Mouse (Mus musculus): ENCODE results near the gene Vps52.
"Not testable (repeated sequence)": the region's sequence is repeated elsewhere in the genome, so short reads cannot be mapped to it uniquely, and the experiment has no call there.

The Vps52 gene

DNA sequence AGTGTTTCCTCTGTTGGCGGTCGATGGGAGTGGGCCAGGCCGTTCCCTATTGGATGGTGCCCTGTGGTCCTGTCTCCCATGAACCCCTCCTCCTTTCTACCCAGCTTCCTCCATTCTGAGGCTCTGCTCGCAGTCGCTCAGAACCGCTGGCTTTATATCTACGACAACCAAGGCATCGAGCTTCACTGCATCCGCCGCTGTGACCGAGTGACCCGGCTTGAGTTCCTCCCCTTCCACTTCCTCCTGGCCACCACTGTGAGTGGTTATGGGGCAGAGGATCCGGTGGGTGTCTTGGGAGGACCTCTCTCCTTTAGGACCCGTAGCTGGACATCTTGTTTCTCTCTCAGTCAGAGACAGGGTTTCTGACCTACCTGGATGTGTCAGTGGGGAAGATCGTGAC lies 12.2 kb upstream of the Vps52 start:
- DNase-seq (ENCODE audit: low spot score), result no peak

- DNase-seq (ENCODE audit: low spot score), result no peak
Observed at GRCm38 (mm10) chr17:33947430-33948089, 8.1 kb upstream of the Vps52 start.

- DNase-seq (ENCODE audit: low spot score), result no peak
Observed at GRCm38 (mm10) chr17:33948090-33948904, 7.3 kb upstream of the Vps52 start.

DNA sequence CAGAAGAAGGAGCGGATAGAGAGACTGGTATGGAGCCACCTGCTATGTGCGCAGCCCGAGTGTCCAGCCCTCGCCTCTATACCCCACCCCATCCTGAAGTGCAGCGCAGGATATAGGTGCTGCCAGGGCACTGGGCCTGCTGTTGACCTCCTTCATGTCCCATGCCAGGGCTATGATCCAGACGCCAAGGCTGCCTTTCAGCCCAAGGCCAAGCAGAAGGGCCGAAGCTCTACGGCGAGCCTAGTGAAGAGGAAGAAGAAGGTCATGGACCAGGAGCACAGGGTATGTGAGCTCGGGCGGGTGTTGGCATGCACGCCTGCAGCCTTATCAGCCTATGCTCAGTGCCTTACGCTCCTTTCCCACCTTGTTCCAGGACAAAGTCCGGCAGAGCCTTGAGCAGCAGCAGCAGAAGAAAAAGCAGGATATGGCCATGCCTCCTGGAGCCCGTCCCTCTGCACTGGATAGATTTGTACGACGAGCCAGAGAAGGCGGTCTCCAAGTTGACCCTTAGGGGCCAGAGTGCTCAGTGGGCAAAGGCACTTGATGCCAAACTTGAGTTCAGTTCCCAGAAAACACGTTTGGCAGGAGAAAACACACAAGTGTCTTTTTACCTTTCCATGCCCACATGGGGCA lies 6.6 kb upstream of the Vps52 start:
- no peak for DNase-seq (ENCODE audit: low spot score)

DNA sequence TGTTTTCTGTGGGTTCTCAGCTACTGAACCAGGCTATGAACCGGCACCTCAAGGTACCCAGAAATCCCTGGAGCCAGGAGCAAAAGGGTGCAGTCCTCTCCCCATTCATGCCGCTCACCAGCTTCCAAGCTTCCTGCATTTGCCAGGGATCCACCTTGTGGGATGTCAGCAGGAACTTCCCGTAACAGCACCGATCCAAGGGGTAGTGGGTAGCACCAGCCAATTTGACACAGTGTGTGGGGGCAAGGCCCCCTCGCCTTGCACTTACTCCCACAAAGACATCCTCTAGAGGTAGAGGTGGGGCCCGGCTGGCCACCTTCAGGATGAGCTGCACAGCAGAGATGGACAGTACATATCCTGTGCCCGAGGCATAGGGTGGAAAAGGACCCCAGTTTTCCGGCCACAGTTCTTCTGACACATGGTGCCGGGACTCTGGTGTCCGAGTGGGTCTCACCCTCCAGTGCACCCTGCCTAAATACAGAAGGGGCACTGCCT lies 5.4 kb upstream of the Vps52 start:
- DNase-seq (ENCODE audit: low spot score), result no peak

GRCm38 (mm10) chr17:33951021-33951946 lies 4.3 kb upstream of the Vps52 start, which contains the start of gene B3galt4:
Gene B3galt4 (minus strand): TSS chr17:33951488.
- peak; percentile 93 for DNase-seq (ENCODE audit: low spot score)

GRCm38 (mm10) chr17:33952015-33952414 lies 3.6 kb upstream of the Vps52 start:
- DNase-seq (ENCODE audit: low spot score), result not testable (repeated sequence)

DNA sequence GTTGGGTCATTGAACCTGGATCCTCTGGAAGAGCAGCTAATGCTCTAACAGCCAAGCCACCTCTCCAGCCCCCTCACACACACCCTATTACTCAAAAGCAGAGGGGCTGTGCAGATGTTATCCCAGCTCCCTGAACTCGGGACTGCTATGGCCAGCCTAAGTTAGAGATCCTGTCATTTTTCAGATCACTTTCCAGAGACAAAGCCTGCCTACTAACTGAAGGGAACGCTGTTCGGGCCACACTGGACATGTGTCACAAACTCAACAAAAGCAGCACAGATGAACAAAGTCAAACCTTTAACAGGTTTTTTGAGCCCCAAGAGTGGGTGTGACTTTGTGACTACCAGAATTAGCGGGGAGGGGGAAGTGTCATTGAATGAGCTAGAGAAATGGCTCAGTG lies 2.7 kb upstream of the Vps52 start:
- no peak for DNase-seq (ENCODE audit: low spot score)

GRCm38 (mm10) chr17:33953310-33953709 lies 2.3 kb upstream of the Vps52 start:
- DNase-seq (ENCODE audit: low spot score), result no peak

- DNase-seq (ENCODE audit: low spot score), result no peak
Observed at GRCm38 (mm10) chr17:33953961-33954565, 1.5 kb upstream of the Vps52 start.

DNA sequence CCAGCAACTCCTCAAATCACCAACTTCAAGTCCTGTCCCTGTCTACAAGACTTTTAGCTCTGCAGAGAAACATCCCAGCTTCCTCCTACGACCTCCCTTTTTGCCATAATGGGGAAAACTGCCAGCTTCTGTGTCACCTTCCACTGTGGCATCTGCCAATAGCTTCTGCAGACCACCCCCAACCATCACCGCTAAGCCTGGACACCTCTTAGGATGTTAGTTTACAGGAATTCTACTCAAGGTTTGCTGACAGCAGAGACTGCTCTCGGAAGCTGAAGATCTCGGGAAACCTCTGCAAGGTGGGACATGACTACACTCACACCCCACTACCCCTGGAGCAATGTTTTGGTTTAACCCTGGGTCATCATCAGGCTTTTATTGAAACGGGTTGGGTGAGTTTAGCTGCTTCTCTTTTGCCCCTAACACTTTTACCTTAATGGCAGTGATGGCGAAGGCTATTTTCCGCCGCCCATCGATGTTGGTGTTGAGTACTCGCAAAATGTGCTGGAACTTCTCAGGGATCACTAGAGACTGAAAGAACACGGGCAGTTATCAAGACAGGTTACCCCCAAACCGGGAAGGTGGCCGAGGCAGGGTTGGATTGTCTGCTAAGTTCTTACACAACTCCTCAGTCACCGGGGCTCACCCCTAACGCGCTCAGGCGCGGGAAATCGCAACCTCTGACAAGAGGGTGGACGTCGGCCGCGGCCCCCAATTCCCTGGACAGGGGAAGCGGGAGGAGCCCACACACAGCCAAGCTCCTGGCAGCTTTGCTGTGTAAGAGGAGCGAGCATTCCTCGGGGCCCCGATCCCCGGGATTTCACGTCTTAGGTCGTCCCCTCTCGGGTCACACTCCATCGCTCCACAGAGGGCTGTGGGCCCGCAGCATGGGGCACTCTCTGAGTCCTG lies 712 bp upstream of the Vps52 start:
- DNase-seq (ENCODE audit: low spot score), result peak; percentile 62

- DNase-seq (ENCODE audit: low spot score), result no peak
Observed at GRCm38 (mm10) chr17:33956336-33956735, 724 bp downstream of the Vps52 start.

GRCm38 (mm10) chr17:33957493-33957892 lies 1.9 kb downstream of the Vps52 start:
- DNase-seq (ENCODE audit: low spot score), result no peak

- no peak for DNase-seq (ENCODE audit: low spot score)
Observed at GRCm38 (mm10) chr17:33958451-33958850, 2.8 kb downstream of the Vps52 start.

- no peak for DNase-seq (ENCODE audit: low spot score)
Observed at GRCm38 (mm10) chr17:33959135-33959534, 3.5 kb downstream of the Vps52 start.

GRCm38 (mm10) chr17:33959948-33960347 lies 4.3 kb downstream of the Vps52 start:
- DNase-seq (ENCODE audit: low spot score), result no peak

DNA sequence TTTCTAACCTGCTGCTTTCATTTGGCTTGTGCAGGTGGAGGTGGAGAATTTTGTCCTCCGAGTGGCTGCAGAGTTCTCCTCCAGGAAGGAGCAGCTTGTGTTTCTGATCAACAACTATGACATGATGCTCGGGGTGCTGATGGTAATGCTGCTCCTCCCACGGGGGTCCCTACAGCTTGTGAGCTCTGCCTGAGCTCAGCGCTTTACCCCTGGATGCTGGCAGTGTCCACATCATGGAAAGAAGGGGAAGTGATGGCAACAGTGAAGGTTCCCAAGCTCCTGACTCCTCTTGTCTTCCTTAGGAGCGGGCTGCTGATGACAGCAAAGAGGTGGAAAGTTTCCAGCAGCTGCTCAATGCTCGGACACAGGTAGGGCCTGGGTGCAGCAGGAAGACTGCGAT lies 7.3 kb downstream of the Vps52 start:
- DNase-seq (ENCODE audit: low spot score), result no peak

GRCm38 (mm10) chr17:33965082-33965845 lies 9.7 kb downstream of the Vps52 start:
- no peak for DNase-seq (ENCODE audit: low spot score)

- DNase-seq (ENCODE audit: low spot score), result no peak
Observed at GRCm38 (mm10) chr17:33965846-33966550, 10.4 kb downstream of the Vps52 start.

Data from adipocyte (in vitro differentiated cells).